Mouse (Mus musculus) cerebellum, postnatal 10 days (tissue): ENCODE measurements at regions not wholly inside any gene's neighbourhood (a gene's known extent, or its start where the extent isn't known, plus 50 kb on each side); places are given as distances from the start of the nearest gene placed in this dataset.

Experiments used
- DNase-seq, 2 experiments: peaks; one replicate each; pipeline ENCODE4 v3.0.0; 2021; ENCODE audit warnings: mixed read lengths in 2 of 2

DNA sequence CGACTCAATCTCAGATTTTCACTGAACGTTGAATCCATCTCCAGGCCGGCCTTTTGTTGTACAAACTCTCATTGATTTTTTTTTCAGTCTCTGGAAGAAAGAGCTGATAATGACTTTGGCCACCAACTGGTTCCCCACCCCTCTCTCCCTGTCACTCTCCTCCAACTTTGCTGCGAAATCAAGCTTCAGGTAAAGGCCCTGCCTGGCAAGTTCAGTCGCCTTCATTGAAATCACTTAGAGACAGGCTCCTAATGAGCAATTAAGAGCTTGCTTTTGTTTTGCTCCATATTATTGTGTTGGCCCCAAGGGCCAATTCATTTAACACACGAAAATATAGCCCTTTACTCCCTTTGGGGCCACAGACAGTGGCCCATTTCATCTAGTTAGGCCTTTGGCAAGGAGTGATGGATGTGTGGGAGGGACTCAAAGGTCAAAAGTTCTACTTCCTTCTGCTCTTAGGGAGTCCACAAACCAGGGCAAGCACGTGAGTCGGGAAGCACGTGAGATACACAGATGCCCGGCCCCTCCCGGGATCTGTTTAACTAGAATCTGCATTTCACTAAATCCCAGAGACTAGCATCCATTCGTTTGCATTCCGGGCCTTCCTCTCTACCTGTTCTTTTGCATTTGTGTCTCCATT is 120.0 kb downstream of the Dact1 start:
- DNase-seq, result peak in 1 of 2 experiments; percentile 34

- peak in 1 of 2 experiments; percentile 35 for DNase-seq
Measured at GRCm38 (mm10) chr12:71430331-71430730, 120.6 kb downstream of the Dact1 start.

GRCm38 (mm10) chr12:71431116-71431515 is 121.4 kb downstream of the Dact1 start:
- peak; percentile 71 to 79 for DNase-seq

DNA sequence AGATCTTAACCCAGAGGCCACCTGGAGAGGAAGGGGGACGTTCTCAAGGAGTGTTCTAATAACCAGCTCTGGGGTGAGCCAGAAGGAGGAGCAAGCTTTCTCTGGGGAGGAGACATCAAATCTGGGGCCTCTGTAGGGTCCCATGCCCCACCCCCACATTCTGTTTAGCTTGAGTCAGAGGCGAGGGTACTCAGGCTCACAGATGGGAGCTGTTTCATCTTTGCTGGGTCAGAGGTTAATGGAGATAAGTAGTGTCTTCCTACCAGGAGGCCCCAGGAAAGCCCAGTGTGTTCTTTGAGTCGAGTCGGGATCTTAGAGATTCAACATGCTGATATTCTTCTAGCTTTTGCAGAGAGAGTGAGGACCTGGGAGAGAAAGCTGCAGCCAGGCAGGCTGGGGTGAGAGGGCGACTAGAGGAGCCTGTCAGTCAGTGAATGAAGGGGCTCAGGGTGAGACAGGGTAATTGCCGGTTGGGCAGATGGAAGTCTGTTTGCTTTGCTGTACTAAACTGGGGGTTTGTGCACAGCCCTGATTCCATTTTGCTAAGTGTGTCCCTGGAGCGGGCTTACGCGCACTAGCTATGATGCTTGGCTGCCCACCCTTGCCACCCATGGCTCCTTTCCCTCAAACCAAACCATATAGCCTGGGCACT is 124.0 kb downstream of the Dact1 start:
- DNase-seq, result no peak

DNA sequence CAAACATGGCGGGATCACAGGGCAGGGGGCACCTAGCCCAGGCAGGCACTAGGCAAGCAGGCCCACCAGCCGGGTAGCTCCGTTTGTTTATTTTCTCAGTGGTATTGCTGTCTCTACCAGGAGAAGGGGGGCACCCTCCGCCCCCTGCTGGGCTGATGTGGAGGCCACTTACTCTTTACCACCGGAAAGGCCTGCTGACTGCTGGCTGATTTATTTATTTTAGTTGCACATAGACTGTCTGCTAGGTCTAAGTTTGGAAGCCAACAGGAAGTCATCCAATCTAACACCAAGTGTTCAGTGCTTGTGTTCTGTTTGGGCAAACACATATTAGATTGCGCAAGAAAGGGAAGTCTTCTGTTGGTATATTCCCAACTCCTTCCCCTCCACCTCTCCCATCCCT is 128.6 kb downstream of the Dact1 start:
- DNase-seq, result no peak

GRCm38 (mm10) chr12:71440863-71441262 is 131.2 kb downstream of the Dact1 start:
- DNase-seq, result no peak

DNA sequence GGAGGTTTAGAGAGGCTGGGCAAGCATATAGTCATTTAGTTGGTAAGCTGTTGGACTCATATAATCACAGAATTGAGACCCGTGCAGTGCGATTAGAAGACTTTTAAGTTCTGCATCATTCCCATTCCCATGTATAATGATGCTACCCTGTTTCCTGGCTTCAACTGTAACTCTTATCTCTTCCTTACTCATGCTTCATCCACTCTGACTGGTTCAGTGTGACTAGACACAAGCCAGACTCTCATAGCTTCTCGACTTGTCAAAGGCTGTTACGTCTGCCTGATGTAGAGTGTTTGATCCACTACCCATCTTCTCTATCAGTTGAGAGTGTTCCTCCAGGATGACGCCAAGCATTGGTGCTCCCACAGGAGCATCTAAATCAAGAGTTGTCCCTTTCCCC is 131.6 kb downstream of the Dact1 start:
- no peak for DNase-seq

- no peak for DNase-seq
Measured at GRCm38 (mm10) chr12:71446177-71446891, 136.7 kb downstream of the Dact1 start.

- no peak for DNase-seq
Measured at GRCm38 (mm10) chr12:71446892-71447268, 137.2 kb downstream of the Dact1 start.

DNA sequence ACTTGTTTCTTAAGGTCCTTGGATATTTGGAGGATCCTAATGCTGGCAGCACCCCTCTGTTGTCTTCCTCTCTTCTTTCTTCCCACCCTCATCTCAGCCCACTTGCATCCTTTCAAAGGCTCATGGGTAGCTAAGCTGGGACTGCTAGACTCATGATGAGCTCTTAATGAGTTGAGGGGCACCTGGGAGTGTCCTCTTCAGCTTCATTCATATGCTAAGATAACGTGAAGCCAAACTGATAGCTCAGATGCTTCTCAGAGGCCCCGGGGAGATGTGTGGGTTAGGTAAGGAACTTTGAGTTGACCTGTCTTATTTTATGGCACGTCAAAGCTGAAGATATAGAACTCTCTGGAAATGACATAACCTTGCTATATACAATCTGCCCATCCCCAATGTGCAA is 139.3 kb downstream of the Dact1 start:
- no peak for DNase-seq

- DNase-seq, result peak in 1 of 2 experiments; percentile 30
Measured at GRCm38 (mm10) chr12:71450128-71450527, 140.4 kb downstream of the Dact1 start.

DNA sequence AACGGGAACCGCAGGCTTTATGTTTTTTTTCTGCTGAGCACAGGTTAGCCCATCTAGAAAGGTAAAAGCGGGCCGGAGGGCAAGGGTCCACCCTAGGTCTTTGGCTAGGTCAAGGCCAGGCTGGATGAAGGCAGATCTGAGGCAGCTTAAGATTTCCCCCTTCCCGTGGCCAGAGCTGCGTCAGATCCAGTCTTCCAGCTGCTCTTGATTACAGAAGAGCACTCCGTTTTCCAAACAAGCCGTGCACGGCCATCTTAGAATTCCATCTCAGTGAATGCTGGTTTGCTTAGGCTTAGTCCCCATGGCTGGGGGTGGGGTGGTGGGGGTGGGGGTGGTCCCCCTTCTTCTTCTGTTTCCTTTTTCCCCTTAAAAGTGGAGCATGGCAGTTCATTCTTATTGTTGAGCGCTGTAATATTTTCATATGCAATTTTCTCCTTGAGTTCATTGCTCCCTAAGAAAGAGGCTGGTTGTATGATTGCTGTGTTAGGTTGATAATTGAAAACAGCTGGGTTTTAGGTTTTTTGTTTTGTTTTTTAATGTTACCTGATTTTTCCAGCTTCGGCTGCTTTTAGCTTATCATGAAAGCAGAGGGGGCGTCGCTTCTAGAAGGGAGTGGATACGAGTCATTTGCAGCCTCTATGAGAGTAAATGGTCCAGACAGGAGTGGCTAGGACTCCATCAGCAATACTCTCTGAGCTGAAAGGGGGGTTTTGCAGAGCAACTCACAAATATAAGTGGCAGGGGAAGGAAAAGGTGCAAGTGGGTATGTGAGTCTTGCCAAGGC is 141.2 kb downstream of the Dact1 start:
- DNase-seq, result no peak

DNA sequence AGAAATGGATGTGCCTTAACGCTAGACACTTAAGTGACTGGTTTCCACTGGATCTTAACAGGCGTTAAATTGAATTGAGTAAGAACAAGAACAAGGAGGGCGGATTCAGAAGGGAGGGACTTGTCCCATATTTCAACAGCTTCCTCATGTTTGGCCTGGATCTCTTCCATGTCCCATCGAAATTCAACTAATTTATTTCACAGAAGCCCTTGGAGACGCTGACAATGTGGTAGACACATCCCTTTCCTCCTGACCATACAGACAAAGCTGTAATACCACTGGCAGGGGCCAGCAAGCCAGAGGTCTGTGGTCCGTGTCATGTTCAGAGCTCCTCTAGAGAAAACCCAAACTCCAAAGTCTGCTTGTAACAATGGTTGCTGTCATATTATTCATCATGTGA is 147.2 kb downstream of the Dact1 start:
- DNase-seq, result no peak

GRCm38 (mm10) chr12:71458559-71459176 is 149.0 kb downstream of the Dact1 start:
- no peak for DNase-seq

DNA sequence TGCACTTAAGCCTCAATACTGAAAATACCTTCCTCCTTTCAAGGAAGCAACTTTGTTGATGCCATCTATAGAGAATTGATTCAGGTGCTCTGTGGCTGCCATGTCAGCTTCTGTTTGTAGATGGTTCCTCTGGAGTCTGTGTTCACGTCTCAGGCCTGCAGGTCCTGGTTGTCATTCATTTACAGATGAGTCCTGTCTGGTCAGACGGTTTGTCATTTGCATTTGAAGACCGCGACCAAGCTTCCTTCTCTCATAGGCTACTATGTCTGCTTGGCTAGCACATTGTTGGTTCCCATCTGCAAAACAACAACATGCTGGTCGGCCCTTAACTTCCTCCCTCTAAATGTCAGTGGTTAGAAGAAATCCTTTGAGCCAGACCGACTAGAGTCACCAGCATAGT is 151.0 kb downstream of the Dact1 start:
- DNase-seq, result no peak

DNA sequence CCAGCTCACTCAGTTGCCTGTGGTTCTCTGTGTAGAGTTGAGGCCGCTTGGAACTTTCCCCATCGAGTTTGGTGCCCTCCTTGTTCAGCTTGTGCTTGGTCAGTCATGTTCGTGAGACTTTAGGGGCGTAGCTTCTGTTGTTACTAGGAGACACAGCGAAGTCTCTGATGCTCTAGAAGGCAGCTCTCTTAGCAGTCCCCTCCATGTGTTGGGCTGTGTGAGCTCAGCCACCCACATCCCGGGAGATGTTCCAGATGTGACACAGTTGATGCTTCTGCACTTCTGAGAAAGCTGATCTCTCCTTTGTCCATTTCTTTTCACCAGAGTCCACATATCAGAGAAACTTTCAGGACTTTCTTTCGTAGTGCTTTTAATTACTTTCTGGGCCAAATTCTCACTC is 158.1 kb downstream of the Dact1 start:
- DNase-seq, result no peak

DNA sequence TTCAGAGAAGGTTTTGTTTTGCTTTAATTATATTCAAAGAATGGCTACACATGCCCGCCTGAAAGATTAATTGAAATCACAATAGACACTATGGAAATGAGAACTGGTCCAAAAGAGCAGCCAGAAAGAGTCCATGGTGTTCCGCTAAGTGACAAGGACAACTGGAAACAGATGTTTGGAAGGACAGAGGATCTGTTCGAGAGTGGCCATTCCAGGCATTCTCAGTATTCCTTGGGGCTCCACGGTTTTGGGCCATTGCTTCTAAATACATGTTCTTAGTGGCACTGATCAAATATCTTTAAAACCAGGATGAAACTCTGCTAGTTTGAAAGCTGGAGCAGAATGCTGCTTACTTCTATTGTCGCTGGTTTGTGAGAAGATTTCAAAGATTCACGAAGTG is 158.6 kb downstream of the Dact1 start:
- no peak for DNase-seq

DNA sequence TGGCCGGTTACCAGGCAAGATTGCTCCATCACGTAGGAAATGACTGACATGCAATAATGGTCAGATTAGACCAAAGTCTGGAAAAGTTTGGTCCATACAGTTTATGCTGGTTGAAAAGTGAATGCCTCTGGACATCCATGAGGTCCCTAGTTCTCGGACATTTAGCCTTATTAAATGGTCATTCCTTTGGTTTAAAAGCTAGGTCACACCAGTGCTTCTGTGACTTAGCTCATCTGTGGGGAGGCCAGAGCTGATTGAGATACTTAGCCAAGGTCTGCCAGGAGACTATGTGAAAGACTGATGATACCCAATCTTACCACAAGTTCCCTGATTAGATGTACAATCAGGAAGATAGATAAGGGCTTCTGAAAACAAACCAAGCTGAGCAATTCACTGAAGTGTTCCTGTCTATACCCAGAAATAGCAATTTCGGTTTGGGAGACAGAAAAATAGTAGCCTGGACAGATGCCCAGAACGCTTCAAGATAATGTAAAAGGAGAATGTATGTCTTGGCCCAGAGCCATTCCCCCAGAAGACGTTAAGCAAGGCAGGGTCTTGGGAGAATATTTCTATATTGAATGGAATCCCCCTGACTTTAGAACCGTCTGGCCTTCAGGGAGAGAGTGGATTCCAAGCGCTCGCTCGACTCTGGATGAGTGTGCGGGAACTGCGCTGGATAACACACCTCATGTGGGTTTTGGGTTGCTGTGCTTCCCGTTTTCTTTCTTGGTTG is 161.5 kb downstream of the Dact1 start:
- no peak for DNase-seq

DNA sequence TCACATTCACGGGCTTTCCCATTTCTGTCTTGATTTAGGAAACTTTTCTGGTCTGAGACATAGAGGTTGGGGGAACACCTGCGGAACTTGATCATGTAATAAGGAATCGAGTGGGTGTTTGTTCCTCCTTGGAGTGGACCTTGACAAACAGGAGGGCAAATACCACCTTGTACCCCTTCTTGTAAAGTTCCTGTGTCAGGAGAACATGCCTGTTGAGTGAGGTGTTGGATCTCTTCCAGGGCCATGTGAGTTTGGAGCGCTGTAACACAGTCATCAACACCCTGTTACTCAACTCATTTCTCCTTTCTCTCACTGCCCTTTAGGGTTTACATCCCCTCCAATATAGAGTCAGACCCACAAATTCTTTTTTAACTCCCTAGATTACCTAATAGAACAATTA is 162.0 kb downstream of the Dact1 start:
- no peak for DNase-seq

GRCm38 (mm10) chr12:71476238-71476637 is 166.6 kb downstream of the Dact1 start:
- no peak for DNase-seq

- DNase-seq, result no peak
Measured at GRCm38 (mm10) chr12:71477691-71478090, 168.0 kb downstream of the Dact1 start.

DNA sequence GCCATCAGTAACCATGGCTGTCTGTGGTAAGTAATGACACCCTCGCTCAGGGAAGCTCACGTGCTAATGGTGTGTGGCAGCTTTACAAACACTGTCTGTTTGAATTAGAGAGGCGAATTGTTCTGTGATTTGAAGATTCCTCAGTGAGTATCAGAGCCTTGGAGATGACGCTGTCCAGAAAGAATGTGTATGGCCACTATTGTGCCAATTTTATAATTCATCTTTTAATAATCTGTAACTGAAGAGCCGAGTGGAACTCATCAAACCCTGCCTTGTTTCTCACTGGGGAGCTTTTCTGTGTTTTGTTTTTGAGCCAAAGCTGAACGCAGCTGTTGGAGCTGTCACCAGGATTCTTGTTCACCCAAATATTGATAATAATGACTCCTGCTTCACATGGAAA is 171.7 kb downstream of the Dact1 start:
- peak in 1 of 2 experiments; percentile 44 for DNase-seq
